Mouse (Mus musculus) left cerebral cortex, adult 9 months (tissue): ENCODE measurements at regions not wholly inside any gene's neighbourhood (a gene's known extent, or its start where the extent isn't known, plus 50 kb on each side); places are given as distances from the start of the nearest gene placed in this dataset.

Source experiments
- DNase-seq, 2 experiments: peaks; one replicate each; pipeline ENCODE4 v3.0.0; 2022; ENCODE audit warnings: low spot score in 2 of 2

DNA sequence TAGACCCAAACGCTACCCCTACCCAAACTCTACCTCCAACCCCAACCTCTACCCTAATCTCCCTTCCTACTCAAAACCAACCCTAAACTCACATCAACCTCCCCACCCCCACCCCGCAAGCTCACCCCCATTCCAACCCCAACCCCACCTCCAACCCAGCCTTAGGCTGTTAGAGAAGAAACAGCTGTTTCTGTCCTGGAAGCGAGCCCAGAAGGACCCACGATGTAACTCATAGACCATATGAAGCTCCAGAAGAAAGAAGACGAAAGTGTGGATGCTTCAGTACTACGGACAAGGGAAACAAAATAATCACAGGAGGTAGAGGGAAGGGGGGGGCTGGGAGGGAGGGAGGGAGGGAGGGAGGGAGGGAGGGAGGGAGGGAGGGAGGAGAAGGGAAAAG, 58.4 kb downstream of the Sox11 start:
- DNase-seq: no peak

DNA sequence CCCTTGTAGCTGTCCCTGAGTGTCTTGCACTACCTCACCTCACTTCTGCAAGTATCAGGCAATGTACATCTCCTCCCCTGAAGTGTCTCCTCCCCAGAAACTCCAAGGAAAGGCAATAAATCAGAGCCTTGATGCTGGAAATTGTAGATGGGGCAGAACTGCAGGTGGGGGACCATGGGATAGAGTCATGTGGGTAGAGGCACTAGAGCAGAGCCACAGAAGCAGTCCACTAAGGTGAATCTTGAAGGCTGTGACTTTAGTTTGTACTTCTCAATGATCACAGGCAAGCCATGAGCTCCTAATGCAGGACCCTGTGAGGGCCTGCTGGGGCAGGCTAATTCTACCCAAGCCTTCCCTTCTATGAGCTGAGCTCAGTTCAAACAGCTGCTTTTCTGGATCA, 80.4 kb downstream of the Sox11 start:
- no peak for DNase-seq

DNA sequence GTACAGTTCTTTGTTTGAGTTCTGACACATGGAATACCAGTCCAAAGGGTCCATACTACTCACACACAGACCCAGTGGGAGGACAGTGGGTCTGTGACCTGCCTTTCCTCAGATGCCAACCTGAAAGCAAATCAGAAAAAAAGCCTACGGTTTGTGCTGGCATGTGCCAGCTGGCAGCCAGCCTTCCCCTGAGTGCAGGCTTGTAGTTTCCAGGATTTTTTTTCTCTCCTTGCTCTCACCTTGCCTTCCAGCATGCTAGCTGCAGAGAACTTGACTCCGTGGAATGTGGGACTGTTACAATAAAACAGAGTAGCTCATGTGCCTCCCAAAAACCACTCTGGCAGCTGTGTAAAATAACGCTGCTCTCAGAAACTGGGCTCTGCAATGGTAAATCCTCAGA, 88.2 kb downstream of the Sox11 start:
- no peak for DNase-seq

DNA sequence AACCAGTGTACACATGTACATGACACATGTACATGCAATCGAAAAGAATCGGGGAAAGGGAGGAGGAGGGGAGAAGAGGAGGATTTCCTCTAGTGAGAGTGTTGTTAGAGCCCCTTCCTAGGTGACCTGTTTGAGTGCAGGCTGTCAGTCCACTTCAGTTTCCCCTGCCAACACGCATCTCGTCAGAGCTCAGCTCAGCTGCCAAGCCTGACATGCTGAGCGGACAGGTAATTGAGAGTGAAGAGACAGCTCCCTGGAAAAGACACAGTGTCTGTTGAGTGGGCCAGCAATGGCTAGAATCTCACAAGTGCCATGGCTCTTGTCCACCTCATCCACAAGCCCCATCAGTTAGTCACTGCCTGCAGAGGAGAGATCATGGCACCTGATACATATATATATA, 90.9 kb downstream of the Sox11 start:
- DNase-seq: no peak

DNA sequence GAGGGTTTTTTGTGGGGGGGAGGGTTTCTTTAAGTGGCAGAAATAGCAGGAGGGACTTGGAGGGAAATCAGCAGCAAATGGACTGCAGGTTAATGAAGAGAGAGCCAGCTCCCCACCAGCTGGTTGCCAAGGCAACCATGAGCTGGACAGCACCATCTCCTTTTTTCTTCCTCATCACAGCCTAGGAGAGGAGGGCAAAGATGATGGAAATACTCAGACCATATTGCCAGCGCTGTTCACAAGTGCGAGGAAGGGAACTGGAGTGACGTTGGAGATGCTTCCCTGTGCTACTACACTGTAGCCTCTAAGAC, 93.9 kb downstream of the Sox11 start:
- DNase-seq: peak in 1 of 2 experiments; percentile 13

DNA sequence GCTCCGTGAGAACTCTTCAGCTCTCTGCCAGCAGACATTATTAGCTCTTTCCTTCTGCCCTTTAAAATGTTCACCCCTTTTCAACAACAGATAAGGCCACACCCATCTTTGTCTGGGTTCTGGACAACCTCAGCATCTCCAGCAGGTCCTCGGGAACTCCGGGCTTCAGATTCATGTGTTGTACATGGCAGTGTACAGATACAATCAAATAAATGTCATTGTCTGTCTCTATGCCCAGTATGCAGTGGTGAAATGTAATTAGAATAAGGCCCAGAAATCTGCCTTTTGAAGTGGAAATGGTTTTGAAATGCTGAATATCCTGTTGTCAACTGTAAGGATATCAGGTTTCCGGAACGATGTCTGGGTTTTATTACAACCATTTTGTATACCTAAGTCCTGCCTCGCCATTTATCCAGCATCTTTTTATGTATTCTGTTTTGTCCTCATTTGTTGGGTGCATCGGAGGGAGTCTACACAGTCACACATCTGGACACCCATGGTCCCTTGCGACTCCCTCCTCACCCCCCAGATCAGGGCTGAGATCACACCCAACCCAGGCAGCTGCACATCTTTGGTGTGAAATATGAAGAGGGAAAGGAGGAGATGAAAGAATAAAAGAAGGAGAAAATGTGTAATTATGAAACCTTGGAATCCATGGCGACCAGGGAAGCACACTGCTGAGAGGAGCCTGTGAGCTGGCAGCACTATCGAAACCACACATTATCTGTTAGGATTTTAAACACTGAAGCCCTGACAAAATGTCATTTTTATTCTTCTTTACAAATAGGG, 94.4 kb downstream of the Sox11 start:
- peak in 1 of 2 experiments; percentile 7 for DNase-seq

DNA sequence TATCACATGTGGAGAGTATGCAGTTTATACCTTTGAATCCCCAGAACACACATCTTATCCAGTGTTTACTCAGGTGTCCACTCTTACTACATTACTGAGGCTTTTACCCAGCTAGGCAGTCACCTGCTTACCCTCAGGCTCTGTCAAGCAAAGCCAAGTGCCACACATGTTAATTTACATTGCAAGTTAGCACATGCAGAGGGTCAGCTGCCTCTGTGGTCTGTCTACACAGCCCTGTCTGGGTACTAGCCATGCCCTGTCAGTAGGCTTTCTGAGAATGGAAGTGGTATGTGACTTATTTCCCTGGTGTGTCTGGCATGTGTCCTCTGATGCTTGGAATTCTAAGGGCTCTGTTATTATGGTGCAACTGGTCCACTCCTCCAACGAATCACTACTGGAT, 106.6 kb downstream of the Sox11 start:
- DNase-seq: no peak

DNA sequence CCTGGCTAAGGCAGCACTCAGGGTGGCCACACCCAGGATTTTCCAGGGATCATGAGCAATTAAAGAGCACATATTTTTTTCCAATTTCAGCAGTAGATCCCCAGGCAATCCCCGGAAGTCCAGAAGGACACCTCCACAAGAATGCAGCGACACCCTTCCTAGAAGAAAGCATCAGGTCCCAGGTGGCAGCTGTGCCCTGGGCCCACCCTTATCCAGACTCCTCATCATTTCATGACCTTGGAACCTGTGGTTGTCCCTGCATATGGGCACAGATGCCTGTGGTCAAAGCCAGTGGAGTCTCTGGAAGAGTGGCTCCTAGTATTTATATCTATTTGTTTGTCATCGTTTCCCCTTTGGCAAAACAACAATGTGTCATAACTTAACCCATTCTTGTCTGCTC, 120.8 kb downstream of the Sox11 start:
- no peak for DNase-seq

DNA sequence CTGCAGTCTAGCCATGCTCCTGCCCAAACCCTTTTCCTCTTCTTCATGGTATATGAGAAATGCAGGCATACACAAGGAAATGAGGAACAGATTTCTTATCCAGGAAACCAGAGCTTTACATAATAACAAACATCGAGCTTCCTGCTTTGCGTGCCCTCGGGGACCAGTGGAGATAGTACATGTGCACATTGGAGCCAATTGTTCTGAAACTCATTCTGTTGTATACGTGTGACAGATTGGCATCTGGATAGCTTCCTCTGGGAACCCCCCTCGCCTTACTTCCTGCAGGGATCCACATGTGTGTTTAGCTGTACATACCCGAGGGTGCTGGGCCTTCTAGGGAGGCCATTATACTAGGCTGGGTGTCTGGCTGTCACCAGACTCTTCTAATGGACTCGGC, 141.2 kb downstream of the Sox11 start:
- DNase-seq: no peak

DNA sequence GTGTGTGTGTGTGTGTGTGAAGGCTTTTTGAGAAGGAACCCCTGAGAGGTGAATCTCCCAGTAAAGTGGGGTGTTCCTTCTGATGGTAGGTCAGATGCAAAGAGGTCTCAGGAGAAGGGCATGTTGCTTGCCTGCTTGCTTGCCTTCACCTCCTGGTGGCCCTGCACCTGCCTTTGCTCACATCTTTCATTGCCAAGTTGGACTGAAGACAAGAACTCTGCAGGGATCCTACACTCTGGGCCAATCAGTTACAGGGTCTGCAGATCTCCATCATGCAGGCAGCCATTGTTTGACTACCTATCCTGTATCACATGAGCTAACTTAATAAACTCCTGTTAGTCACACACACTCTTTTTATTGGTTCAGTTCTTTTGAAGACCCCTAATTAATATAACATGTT, 148.4 kb downstream of the Sox11 start:
- DNase-seq: no peak

DNA sequence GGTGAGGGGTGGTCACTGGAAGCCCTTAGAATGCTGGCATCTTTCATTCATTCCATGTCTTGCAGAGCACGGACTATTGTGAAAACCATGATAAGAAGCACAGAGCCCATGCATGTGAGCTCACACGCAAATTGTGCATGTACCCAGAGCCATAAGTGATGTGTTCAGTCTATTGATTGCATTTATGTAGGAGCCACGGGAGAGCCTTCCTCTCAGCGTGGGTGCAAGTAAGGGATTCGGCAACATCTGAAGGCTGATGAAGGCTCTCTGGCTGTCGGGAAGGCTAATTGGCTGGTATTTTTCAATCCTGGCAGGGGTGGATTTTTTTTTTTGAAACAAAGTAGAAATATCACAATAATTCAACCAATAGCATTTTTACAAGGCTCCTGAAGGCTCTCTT, 150.5 kb downstream of the Sox11 start:
- no peak for DNase-seq

DNA sequence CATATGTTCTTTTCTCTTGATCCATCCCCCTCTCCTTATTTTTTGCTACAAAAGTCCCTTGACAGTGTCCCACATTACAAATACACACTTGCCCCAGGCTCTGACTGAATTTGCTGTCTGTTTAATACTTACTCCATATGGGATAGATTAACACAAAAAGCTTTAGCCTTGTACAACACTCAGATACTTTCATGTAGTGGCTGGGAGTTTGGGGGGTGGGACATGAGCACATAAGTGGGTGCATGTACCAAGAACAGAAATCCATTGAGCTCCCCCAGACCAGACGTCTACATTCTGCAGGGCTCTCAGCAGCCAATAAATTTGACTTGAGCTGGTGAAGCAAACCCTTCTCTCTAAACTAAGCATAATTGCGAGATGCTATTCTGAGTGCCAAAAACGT, 154.9 kb downstream of the Sox11 start:
- DNase-seq: no peak

DNA sequence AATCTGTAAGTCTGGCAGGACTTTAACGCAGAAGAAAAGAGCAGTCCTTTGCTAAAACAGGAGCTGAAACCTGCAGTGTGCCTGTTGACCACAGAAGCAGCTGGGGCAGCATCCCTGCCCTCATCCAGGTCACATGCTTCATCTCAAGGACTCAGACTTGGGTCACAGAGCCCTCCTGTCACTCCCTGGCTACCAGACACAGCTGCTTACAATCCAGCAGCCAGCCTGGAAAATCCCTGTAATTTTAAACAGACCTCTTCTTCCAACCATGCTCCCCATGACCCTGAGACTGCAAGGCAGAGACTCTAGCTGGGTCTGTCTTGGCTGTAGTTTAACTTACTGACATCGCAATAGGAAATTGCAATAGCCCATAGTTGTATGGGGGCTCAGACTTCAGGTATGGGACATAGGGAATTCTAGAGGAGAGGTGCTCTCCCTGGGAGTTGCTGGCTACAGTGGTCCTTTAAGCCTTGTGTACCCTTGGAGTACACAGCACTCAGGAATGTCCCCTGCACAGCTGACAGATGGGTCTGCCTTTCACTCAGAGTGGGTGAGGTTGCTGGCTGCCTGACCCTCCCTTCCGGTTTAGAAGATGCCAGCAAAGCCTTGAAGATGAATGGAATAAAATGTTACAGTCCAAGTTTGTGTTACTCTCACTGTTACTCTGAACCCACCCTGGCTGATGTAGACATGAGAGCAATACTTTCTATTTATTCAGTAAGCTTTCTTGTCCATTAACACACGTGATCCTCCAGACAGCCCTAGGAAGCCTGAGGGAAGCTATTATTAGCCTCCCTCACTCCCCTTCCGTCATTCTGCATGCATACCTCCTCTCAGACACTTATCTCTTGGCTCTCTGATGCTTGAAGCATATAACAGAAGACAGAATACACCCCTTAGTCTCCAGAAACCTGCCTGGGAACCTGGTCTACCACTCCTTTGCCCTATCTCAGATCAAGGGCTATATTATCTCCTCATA, 159.7 kb downstream of the Sox11 start:
- no peak for DNase-seq

DNA sequence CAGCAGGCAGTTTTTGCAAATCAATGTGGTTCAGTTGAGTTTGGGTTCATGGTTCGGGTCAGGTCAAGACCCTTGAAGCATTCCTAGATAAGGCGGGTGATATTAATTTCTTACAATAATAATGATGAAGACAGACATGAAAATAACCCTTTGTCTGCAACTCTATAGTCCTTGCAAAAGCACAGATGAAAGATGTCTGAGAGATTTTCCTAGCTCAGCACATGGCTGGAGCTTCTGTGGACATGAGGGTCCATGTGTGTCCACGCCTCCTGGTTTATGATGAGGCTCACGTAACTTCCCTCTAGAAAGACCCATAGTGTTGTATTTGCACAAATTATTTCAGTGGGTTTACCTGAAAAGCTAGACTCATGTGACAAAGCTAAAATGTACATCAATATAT, 168.8 kb downstream of the Sox11 start:
- no peak for DNase-seq

DNA sequence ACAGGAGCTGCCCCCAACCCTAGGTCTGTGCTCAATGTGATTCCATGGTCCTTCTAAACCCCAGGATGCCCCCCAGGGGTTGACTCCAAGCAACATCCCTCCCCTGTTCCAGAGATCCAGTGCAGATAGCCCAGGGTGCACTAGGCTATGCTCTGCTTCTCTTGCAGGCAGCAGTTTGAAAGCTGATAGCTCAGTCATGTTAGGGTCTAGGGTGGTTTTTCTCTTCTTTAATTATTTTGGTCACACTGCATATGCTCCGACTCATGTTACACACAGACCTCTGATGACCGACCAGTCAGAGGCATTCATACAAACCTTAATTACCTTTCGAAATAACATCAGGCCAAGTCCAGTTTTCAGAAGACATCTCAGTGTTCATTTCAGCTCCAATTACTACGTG, 169.2 kb downstream of the Sox11 start:
- no peak for DNase-seq

DNA sequence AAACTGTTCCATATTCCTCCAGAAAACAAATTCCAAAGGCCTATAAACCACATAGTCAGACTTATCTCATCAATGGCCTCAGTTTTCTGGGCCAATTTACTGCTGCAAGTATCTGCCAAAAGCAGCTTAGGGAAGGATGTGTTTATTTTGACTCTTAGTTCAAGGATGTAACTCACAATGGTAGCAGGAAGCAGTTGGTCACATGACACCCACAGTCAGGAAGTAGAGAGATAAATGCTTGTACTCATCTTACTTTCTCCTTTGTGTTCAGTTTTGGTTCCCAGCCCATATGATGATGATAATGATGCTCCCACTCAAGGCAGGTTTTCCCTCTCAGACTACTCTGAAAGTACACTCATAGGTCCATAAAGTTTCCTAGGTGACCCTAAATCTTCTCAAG, 170.8 kb downstream of the Sox11 start:
- no peak for DNase-seq

DNA sequence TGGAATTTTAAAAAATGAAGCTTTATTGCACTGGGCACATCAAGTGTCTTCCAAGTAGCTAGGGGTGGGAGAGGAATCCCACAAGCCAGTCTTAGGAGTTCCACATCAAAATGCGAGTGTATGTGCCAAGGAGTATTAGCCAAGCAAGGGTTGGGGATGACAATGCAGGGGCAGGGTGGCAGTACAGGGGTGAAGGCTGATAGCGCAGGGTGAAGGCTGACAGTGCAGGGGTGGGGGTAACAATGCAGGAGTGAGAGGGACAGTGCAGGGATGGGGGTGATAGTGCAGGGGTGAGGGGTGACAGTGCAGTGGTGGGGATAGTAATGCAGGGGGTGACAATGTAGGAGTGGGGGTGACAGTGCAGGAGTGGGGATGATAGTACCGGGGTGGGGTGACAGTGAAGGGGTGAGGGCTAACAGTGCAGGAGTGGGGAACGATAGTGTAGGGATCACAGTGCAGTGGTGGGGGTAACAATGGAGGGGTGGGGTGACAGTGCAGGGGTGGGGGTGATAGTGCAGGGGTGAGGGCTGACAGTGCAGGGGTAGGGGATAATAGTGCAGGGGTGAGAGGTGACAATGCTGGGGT, 177.4 kb downstream of the Sox11 start:
- DNase-seq: no peak

DNA sequence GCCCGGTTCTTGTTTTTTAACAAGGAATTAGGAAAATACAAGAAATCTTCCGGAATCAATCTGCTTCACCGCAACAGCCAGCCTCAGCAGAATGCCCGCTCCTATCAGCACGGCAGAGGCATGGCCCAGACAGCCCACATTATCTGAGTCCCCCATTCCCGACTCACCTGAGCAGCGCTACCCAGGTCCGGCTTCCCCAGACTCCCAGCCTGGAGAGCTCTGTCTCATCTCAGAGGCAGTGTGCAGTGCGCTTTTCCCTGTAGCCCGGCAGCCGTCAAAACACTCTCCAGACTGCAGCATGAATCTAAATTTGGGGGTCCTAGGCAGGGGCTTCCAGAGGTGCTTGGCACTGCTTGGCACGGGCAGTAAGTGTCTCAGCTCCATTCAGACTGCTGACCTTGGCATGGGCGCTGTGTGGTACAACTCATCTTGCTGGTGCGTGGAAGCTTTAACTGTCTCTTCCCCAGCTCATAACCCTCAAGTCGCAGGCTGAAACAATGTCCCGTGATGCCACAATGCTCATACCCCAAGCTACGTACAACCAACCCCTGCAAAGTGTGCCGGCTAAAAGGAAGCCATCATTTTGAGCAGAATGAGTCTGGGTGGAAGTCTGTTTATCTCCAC, 182.2 kb downstream of the Sox11 start:
- DNase-seq: peak in 1 of 2 experiments; percentile 58

DNA sequence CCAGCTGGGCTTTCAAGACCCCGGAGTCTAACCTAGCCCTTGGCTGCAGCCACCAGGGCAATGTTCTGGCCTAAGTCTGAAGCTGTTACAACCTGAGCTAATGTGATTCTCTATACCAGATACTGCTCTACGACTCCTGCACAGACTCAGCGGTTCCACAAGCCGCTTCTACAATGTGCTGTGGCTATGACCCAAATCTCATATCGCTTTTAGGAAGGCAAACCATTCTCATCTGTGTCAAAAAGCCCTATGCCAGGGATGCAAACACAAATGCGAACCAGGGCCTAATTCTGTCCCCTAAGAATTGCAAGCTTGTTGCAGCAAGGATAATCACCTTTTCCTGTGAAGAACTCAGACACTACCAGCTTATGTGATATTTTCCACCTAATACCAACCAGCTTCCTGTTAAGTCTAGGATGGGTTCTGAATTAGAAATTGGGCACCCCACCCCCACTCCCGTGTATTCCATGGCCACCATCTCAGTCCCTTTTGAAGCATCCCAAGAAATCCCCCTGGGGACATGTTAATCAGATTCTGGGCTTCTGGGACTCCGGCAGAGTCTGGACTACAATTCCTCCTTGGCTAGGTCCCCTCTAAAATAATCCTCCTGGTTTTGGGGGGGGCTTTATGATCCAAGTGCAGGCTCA, 182.8 kb downstream of the Sox11 start:
- peak in 1 of 2 experiments; percentile 44 for DNase-seq

DNA sequence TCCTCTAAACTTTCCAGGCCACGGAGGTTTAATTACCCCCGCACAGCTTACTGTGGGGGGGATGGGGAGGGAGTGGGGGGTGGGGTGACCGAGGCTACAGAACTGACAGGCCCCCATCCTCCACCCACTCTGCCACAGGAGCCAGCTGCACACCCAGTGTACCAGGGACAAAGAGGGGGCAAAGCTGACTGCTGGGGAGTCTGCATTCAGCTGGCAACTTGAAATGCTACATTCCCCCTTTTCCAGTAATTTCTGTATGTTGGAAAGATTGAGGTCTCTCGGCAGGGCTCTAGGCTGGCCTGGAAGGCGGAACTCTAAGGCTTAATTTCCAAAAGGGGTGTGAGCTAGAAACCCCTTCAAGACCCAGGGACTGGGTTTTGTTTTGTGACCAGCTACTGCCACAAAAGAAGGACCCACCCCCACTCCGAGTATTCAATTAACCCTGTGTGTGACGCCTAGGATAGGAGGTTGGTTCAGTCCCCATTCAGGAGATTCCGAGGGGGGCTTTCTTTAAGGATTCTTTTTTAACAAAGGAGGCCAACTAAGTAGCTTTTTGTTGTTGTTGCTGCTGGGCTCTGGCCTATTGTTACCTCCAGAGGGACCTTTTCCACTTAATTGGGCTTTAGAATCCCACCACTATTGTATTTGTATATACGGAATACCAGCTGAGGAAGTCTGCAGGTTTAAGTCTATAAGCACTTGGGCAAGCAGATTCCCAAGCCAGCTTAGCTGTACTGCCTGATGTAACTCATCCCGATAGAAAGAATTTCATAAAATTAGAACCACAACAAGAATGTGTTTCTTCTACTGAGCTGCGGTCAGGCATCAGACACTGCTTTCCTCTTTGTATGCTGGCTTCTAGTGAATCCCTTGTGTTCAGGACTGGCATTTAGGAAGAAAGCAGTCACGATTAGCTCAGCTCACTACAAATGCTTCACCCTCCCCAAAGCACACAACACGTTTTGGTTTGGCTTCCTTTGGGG, 191.2 kb downstream of the Sox11 start:
- DNase-seq: no peak

DNA sequence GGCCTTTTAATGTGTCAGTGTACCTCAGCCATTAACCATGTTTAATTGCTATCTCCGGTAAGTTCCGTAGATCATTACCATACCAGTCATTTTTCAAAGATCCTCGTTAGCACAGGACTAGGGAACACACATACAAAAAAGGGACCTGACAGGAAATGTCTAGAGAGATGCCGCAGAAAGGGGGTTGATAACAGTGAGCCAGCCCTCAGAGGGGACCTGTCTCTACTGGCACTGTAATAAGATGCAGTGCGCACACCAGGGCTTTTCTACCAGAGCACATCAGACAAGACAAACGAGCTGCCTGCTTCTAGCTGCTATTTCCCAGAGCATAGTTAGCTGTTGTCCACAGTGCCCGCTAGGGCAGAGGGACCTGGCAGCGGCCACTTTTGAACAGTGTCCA, 199.1 kb downstream of the Sox11 start:
- no peak for DNase-seq
